Mouse (Mus musculus) G1E (cell line): ENCODE data around the gene Fstl4.

Source experiments
- CTCF ChIP-seq: IDR thresholded peaks from 2 replicates; pipeline ENCODE4 v1.5.1; 2012; ENCODE audit warnings: low read depth, low read length, inconsistent platforms, mixed read lengths
- GATA1 ChIP-seq: IDR thresholded peaks from 2 replicates; pipeline ENCODE4 v1.6.1; 2012; ENCODE audit warnings: borderline replicate concordance, low read length, inconsistent platforms, mixed read lengths
- GATA2 ChIP-seq: IDR thresholded peaks from 2 replicates; pipeline ENCODE4 v1.6.1; 2012; ENCODE audit warnings: low read depth, low read length, inconsistent platforms, borderline replicate concordance
- POLR2AphosphoS5 ChIP-seq: IDR thresholded peaks from 2 replicates; pipeline ENCODE4 v1.6.1; 2012; ENCODE audit warnings: low read depth, low read length, inconsistent platforms; ENCODE audit not compliant: insufficient replicate concordance
- TAL1 ChIP-seq: conservative IDR thresholded peaks from 2 replicates; pipeline ENCODE4 v1.6.1; 2012; ENCODE audit warnings: low read depth, low read length, inconsistent platforms, mixed read lengths

DNA sequence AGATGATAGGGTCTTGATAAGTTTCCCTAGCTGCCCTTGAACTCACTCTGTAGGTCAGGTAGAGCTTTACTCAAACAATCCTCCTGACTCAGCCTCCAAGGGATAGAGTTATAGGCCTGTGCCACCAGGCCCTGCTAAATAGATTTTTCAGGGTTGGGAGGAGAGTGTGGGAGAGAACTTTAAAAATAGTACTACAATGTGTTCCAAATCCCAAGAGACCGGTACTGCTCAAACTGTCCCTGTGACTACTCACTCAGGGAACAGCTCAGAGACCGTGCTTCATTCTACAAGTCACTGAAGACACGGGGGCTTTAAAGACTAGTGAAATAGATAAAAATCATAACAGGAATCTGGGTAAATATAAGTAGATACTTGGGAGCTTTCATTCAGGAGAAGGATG lies 190.6 kb downstream of the Fstl4 start:
- TF ChIP-seq CTCF (no peak), TAL1 (no peak), GATA1 (no peak), GATA2 (no peak), POLR2AphosphoS5 (no peak)
